In the genomic region with DNA sequence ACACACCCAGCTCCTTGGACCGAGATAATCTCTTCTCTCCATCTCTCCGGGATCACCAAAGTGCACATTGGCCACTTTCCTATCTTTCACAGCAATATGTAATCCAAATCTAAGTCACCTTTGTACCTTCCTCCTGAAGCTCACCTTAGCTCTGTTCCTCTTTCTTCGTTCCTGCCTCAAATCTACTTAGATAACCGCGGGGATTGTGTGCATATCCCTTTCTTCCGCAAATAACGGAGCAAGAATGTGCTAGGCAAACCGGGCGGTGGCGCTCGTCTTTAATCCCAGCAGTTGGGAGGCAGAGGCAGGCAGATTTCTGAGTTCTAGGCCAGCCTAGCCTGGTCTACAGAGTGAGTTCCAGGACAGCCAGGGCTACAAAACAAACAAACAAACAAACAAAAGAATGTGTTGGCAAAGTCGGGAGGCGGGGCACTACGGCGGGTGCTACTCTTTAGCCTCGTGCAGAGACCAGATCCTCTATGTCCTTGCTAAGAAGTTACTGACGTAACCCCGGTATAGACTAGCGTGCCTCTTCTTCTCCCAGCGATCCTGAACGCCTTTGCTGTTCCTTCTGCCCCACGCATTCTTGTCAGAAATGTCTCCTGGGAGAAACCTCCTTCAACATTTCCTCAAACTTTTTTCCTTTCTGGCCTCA, we compare ENCODE assay signal across 8 mouse cellular contexts. TPM values are rescaled to one million over a fixed set of nuclear protein-coding genes. Genes with fewer than 3 reads are reported as not detected.
DNase-seq lines count a peak whose midpoint lies in the region; ATAC-seq and TF ChIP-seq lines count a peak whose summit lies in the region.

No protein-coding gene starts in this region.

- TF ChIP-seq POLR2A in bone marrow, adult 2 months (IDR thresholded peaks at IDR 0.05; ENCODE audit: borderline replicate concordance, control insufficient read depth, low read depth, low read length): no peak

- no peaks in the 10 kb centered on the region for H3K9me3 ChIP-seq in heart, embryonic 10.5 days
- H3K9me3 ChIP-seq in liver, embryonic 13.5 days (replicated peaks): no peaks in the 10 kb centered on the region
- H3K9me3 ChIP-seq in neural tube, embryonic 14.5 days (ENCODE audit: control insufficient read depth, low read length): no peaks in the 10 kb centered on the region

- peaks cover 24% of the 10 kb centered on the region for H3K4me1 ChIP-seq in heart, embryonic 10.5 days
- no peaks in the 10 kb centered on the region; the same call in 1 of the 2 replicates for H3K4me1 ChIP-seq in bone marrow, adult 2 months (ENCODE audit: control insufficient read depth, insufficient read depth, low read length)
- H3K4me1 ChIP-seq in liver, embryonic 13.5 days (replicated peaks): peaks cover 49% of the 10 kb centered on the region
- peaks cover 20% of the 10 kb centered on the region; the same call in 1 of the 2 replicates for H3K4me1 ChIP-seq in neural tube, embryonic 14.5 days (ENCODE audit: control insufficient read depth, insufficient read depth, low read length)

- DNase-seq in heart, embryonic 10.5 days (ENCODE audit: low spot score): peak; percentile 79
- no peak for DNase-seq in heart, postnatal 10 days
- DNase-seq in heart, postnatal 14 days: peak; percentile 14 to 30
- DNase-seq in liver, embryonic 13.5 days: no peak
- DNase-seq in left cerebral cortex, adult 11 months (ENCODE audit: low spot score): no peak
- no peak for DNase-seq in gastrocnemius, postnatal 10 days

- peaks cover 54% of the 10 kb centered on the region for H3K36me3 ChIP-seq in heart, embryonic 10.5 days
- peaks cover 60% of the 10 kb centered on the region for H3K36me3 ChIP-seq in liver, embryonic 13.5 days
- H3K36me3 ChIP-seq in neural tube, embryonic 14.5 days (ENCODE audit: control insufficient read depth, insufficient read depth, low read length): peaks cover 20% of the 10 kb centered on the region

- peak; percentile 31; the same call in 1 of the 2 replicates for TF ChIP-seq CTCF in bone marrow, adult 2 months (IDR thresholded peaks at IDR 0.05; ENCODE audit: control insufficient read depth, insufficient read depth, low read length)

- intact Hi-C loops in heart, postnatal 10 days (cut with DNase I): no loop called here
- intact Hi-C loops in heart, postnatal 14 days (cut with DNase I): no loop called here

- peak; percentile 42 for ATAC-seq in liver, embryonic 13.5 days (ENCODE audit: low read depth)
- 0 out of 2 replicates have a peak, but pooled peaks have one; percentile 18 for ATAC-seq in neural tube, embryonic 14.5 days (ENCODE audit: low read depth)

- WGBS in heart, embryonic 10.5 days: 33% methylated on average over 22 of the region's 22 CpGs
- WGBS in bone marrow, adult 2 months: 5% methylated on average over 22 of the region's 22 CpGs
- 9% methylated on average over 22 of the region's 22 CpGs for WGBS in liver, embryonic 13.5 days (ENCODE audit: insufficient replicate concordance)
- WGBS in neural tube, embryonic 14.5 days: 35% methylated on average over 22 of the region's 22 CpGs

- H3K27me3 ChIP-seq in heart, embryonic 10.5 days (ENCODE audit: insufficient read depth, poor library complexity, severe bottlenecking): no peaks in the 10 kb centered on the region
- no peaks in the 10 kb centered on the region for H3K27me3 ChIP-seq in liver, embryonic 13.5 days
- no peaks in the 10 kb centered on the region for H3K27me3 ChIP-seq in neural tube, embryonic 14.5 days (ENCODE audit: control insufficient read depth, insufficient read depth, low read length)

- H3K27ac ChIP-seq in heart, embryonic 10.5 days: peak overlapping the region; percentile 99
- H3K27ac ChIP-seq in bone marrow, adult 2 months (ENCODE audit: control insufficient read depth, insufficient read depth, low read depth, low read length, poor library complexity): peak overlapping the region; percentile 92
- peak overlapping the region; percentile 97 for H3K27ac ChIP-seq in liver, embryonic 13.5 days
- H3K27ac ChIP-seq in neural tube, embryonic 14.5 days (ENCODE audit: low read depth, low read length): peak overlapping the region; percentile 77

- H3K9ac ChIP-seq in liver, embryonic 13.5 days: peak overlapping the region; percentile 88
- H3K9ac ChIP-seq in neural tube, embryonic 14.5 days (replicated peaks; ENCODE audit: low read depth, low read length): peak overlapping the region; percentile 62

- peak overlapping the region; percentile 81 for H3K4me2 ChIP-seq in liver, embryonic 13.5 days
- peak overlapping the region; percentile 93 for H3K4me2 ChIP-seq in neural tube, embryonic 14.5 days (ENCODE audit: low read depth, low read length)

- H3K4me3 ChIP-seq in heart, embryonic 10.5 days: peak overlapping the region; percentile 85
- peak overlapping the region; percentile 96 for H3K4me3 ChIP-seq in bone marrow, adult 2 months (replicated peaks; ENCODE audit: control insufficient read depth, low read depth, low read length)
- peak overlapping the region; percentile 77 for H3K4me3 ChIP-seq in liver, embryonic 13.5 days (replicated peaks)
- peak overlapping the region; percentile 91 for H3K4me3 ChIP-seq in neural tube, embryonic 14.5 days (ENCODE audit: low read depth, low read length)

RNA-seq across cellular contexts. Expression of gene Rnps1, which starts 0.7 kb away (rescaled TPM):
- 311 and 345 TPM in 2 replicates for polyA plus RNA-seq in heart, embryonic 10.5 days (2016; fragmentation: Nextera tagmentation; extraction: Ambion mirVana)
- 10 to 100 TPM; 94.7 to 97.3 TPM for total RNA-seq in heart, postnatal 10 days (2021)
- polyA plus RNA-seq in bone marrow, adult 2 months (2011; ENCODE audit: insufficient read depth, insufficient read length, low replicate concordance, missing spikeins): 53.5 and 73.6 TPM in 2 replicates
- total RNA-seq in heart, postnatal 14 days (2021): 10 to 100 TPM; 69.6 to 73.5 TPM
- 151 and 173 TPM in 2 replicates for polyA plus RNA-seq in liver, embryonic 13.5 days (2015; fragmentation: Nextera tagmentation; extraction: Ambion mirVana)
- 285 and 287 TPM in 2 replicates for polyA plus RNA-seq in neural tube, embryonic 14.5 days (2014; fragmentation: Nextera tagmentation; extraction: Ambion mirVana)
- total RNA-seq in gastrocnemius, postnatal 10 days (2021): 10 to 100 TPM; 59.1 to 67.5 TPM

RNA-seq across cellular contexts. Expression of gene Eci1, which starts 12.8 kb away (rescaled TPM):
- polyA plus RNA-seq in heart, embryonic 10.5 days (2016; fragmentation: Nextera tagmentation; extraction: Ambion mirVana): 146 and 187 TPM in 2 replicates
- total RNA-seq in heart, postnatal 10 days (2021): 100 to 1,000 TPM; 412 to 459 TPM
- 10.7 and 11.8 TPM in 2 replicates for polyA plus RNA-seq in bone marrow, adult 2 months (2011; ENCODE audit: insufficient read depth, insufficient read length, low replicate concordance, missing spikeins)
- 100 to 1,000 TPM; 428 to 461 TPM for total RNA-seq in heart, postnatal 14 days (2021)
- polyA plus RNA-seq in liver, embryonic 13.5 days (2015; fragmentation: Nextera tagmentation; extraction: Ambion mirVana): 94.4 and 95.3 TPM in 2 replicates
- polyA plus RNA-seq in neural tube, embryonic 14.5 days (2014; fragmentation: Nextera tagmentation; extraction: Ambion mirVana): 44.2 and 49.9 TPM in 2 replicates
- 100 to 1,000 TPM; 147 to 161 TPM for total RNA-seq in gastrocnemius, postnatal 10 days (2021)

RNA-seq across cellular contexts. Expression of gene Dnase1l2, which starts 29.2 kb away (rescaled TPM):
- 1.6 and 2.3 TPM in 2 replicates for polyA plus RNA-seq in heart, embryonic 10.5 days (2016; fragmentation: Nextera tagmentation; extraction: Ambion mirVana)
- 1 to 10 TPM; 1.0 to 1.6 TPM for total RNA-seq in heart, postnatal 10 days (2021)
- 5.0 and 21.3 TPM in 2 replicates for polyA plus RNA-seq in bone marrow, adult 2 months (2011; ENCODE audit: insufficient read depth, insufficient read length, low replicate concordance, missing spikeins)
- total RNA-seq in heart, postnatal 14 days (2021): 1 to 10 TPM; 2.0 to 2.3 TPM
- polyA plus RNA-seq in liver, embryonic 13.5 days (2015; fragmentation: Nextera tagmentation; extraction: Ambion mirVana): 0.33 and 0.68 TPM in 2 replicates
- polyA plus RNA-seq in neural tube, embryonic 14.5 days (2014; fragmentation: Nextera tagmentation; extraction: Ambion mirVana): 6.5 and 7.5 TPM in 2 replicates
- 1 to 10 TPM in 1 of 2 experiments, under 1 TPM in 1; 0.63 to 1.7 TPM for total RNA-seq in gastrocnemius, postnatal 10 days (2021)

RNA-seq across cellular contexts. Expression of gene E4f1, which starts 56.4 kb away (rescaled TPM):
- 27.1 and 30.3 TPM in 2 replicates for polyA plus RNA-seq in heart, embryonic 10.5 days (2016; fragmentation: Nextera tagmentation; extraction: Ambion mirVana)
- total RNA-seq in heart, postnatal 10 days (2021): 10 to 100 TPM; 15.6 to 15.9 TPM
- 34.5 and 70.1 TPM in 2 replicates for polyA plus RNA-seq in bone marrow, adult 2 months (2011; ENCODE audit: insufficient read depth, insufficient read length, low replicate concordance, missing spikeins)
- total RNA-seq in heart, postnatal 14 days (2021): 10 to 100 TPM; 13.6 to 16.2 TPM
- polyA plus RNA-seq in liver, embryonic 13.5 days (2015; fragmentation: Nextera tagmentation; extraction: Ambion mirVana): 11.7 and 13.0 TPM in 2 replicates
- polyA plus RNA-seq in neural tube, embryonic 14.5 days (2014; fragmentation: Nextera tagmentation; extraction: Ambion mirVana): 34.6 and 36.9 TPM in 2 replicates
- 10 to 100 TPM; 10.8 to 17.3 TPM for total RNA-seq in gastrocnemius, postnatal 10 days (2021)

RNA-seq across cellular contexts. Expression of gene Pgp, which starts 56.5 kb away (rescaled TPM):
- 86.3 and 91.2 TPM in 2 replicates for polyA plus RNA-seq in heart, embryonic 10.5 days (2016; fragmentation: Nextera tagmentation; extraction: Ambion mirVana)
- total RNA-seq in heart, postnatal 10 days (2021): 10 to 100 TPM; 38.5 to 39.9 TPM
- polyA plus RNA-seq in bone marrow, adult 2 months (2011; ENCODE audit: insufficient read depth, insufficient read length, low replicate concordance, missing spikeins): 33.0 and 34.7 TPM in 2 replicates
- 10 to 100 TPM; 43.2 to 43.4 TPM for total RNA-seq in heart, postnatal 14 days (2021)
- polyA plus RNA-seq in liver, embryonic 13.5 days (2015; fragmentation: Nextera tagmentation; extraction: Ambion mirVana): 84.0 and 86.7 TPM in 2 replicates
- 73.3 and 75.4 TPM in 2 replicates for polyA plus RNA-seq in neural tube, embryonic 14.5 days (2014; fragmentation: Nextera tagmentation; extraction: Ambion mirVana)
- total RNA-seq in gastrocnemius, postnatal 10 days (2021): 10 to 100 TPM; 34.1 to 39.2 TPM

Comparison
In these comparisons a context has a peak if more than half of its experiments do, and no peak if none do; other contexts are left out.
1. DNase-seq: peak in heart, embryonic 10.5 days (single experiment) and heart, postnatal 14 days (2 of 2); none in heart, postnatal 10 days (0 of 2), liver, embryonic 13.5 days (single experiment), left cerebral cortex, adult 11 months (single experiment) and gastrocnemius, postnatal 10 days (single experiment).
2. Peak in every context shown above with its lines, with median percentiles within 50 percentile points of each other: H3K27ac ChIP-seq and H3K4me3 ChIP-seq.